In genomic region chr10:4624581-4624980, GRCm38 (mm10) we compare ENCODE assay signal across 21 mouse cellular contexts. TPM values are rescaled to one million over a fixed set of nuclear protein-coding genes. Genes with fewer than 3 reads are reported as not detected.
DNase-seq lines count a peak whose midpoint lies in the region; ATAC-seq and TF ChIP-seq lines count a peak whose summit lies in the region.
"Had no signal": no experiment of that assay in that cellular context is flagged by ENCODE, and none has a peak within 500 bp of the region (broad histone marks: within the 10 kb centered on the region; RNA-seq: fewer than 3 reads in every experiment).

No protein-coding gene starts in this region.

- no peak overlapping the region for H3K9ac ChIP-seq in kidney, embryonic 15.5 days
- H3K9ac ChIP-seq in kidney, embryonic 14.5 days (ENCODE audit: low read depth, low read length): no peak overlapping the region
- no peak overlapping the region for H3K9ac ChIP-seq in lung, postnatal 0 days (replicated peaks; ENCODE audit: low read depth)
- no peak overlapping the region for H3K9ac ChIP-seq in hindbrain, embryonic 16.5 days (ENCODE audit: low read depth, low read length)
- H3K9ac ChIP-seq: forebrain, embryonic 13.5 days; forebrain, postnatal 0 days; heart, embryonic 12.5 days had no signal

- no peaks in the 10 kb centered on the region for H3K27me3 ChIP-seq in kidney, embryonic 15.5 days
- H3K27me3 ChIP-seq in kidney, embryonic 14.5 days (ENCODE audit: control insufficient read depth, insufficient read depth, low read length): no peaks in the 10 kb centered on the region
- H3K27me3 ChIP-seq in lung, postnatal 0 days (replicated peaks; ENCODE audit: insufficient read depth, low read length): no peaks in the 10 kb centered on the region
- H3K27me3 ChIP-seq in hindbrain, embryonic 16.5 days (replicated peaks; ENCODE audit: control insufficient read depth, insufficient read depth, low read length): no peaks in the 10 kb centered on the region
- H3K27me3 ChIP-seq: forebrain, embryonic 13.5 days; heart, embryonic 12.5 days had no signal

- no peaks in the 10 kb centered on the region for H3K9me3 ChIP-seq in kidney, embryonic 15.5 days (replicated peaks)
- no peaks in the 10 kb centered on the region for H3K9me3 ChIP-seq in kidney, embryonic 14.5 days (ENCODE audit: control insufficient read depth, low read length)
- H3K9me3 ChIP-seq in lung, postnatal 0 days (ENCODE audit: low read length): no peaks in the 10 kb centered on the region
- no peaks in the 10 kb centered on the region for H3K9me3 ChIP-seq in hindbrain, embryonic 16.5 days (ENCODE audit: control insufficient read depth, low read length)
- H3K9me3 ChIP-seq: embryonic facial prominence, embryonic 10.5 days; forebrain, embryonic 13.5 days; G1E; heart, embryonic 12.5 days; hindbrain, embryonic 10.5 days had no signal

- ATAC-seq in kidney, embryonic 15.5 days (replicated peaks; ENCODE audit: low FRiP score): no peak
- ATAC-seq in kidney, embryonic 14.5 days (ENCODE audit: low FRiP score, low TSS enrichment): no peak
- ATAC-seq in lung, postnatal 0 days: peak; percentile 20; the same call in 1 of the 2 replicates
- ATAC-seq in hindbrain, embryonic 16.5 days: no peak
- ATAC-seq: CD4-positive, CD25-positive, alpha-beta regulatory T cell, adult 4 months; forebrain, embryonic 13.5 days; forebrain, postnatal 0 days had no signal

- H3K4me3 ChIP-seq in kidney, embryonic 15.5 days (replicated peaks): no peak overlapping the region
- no peak overlapping the region for H3K4me3 ChIP-seq in kidney, embryonic 14.5 days (ENCODE audit: low read length)
- H3K4me3 ChIP-seq in lung, postnatal 0 days (ENCODE audit: low read depth, low read length): no peak overlapping the region
- H3K4me3 ChIP-seq in hindbrain, embryonic 16.5 days (ENCODE audit: low read length): no peak overlapping the region
- H3K4me3 ChIP-seq: embryonic facial prominence, embryonic 10.5 days; forebrain, embryonic 13.5 days; gastrocnemius, adult 2 months; heart, embryonic 12.5 days; hindbrain, embryonic 10.5 days had no signal

- 79% methylated on average over 4 of the region's 4 CpGs for WGBS in kidney, embryonic 15.5 days
- WGBS in kidney, embryonic 14.5 days: 81% methylated on average over 4 of the region's 4 CpGs
- WGBS in lung, postnatal 0 days: 77% methylated on average over 4 of the region's 4 CpGs
- 99% methylated on average over 4 of the region's 4 CpGs for WGBS in hindbrain, embryonic 16.5 days

- peak; percentile 35 for DNase-seq in kidney, adult 11 months
- DNase-seq in kidney, adult 9 months: peak; percentile 66
- no peak for DNase-seq in lung, postnatal 0 days (ENCODE audit: low spot score)
- DNase-seq in lung, postnatal 25 days (ENCODE audit: low spot score): no peak
- DNase-seq: adrenal gland, adult 8-10 months; adrenal gland, postnatal 36 days; B cell, adult 2 months; cerebellum, adult 2 months; cerebellum, postnatal 10 days; forebrain, postnatal 0 days; gastrocnemius, adult 2 months; gastrocnemius, postnatal 25 days had no signal

- TF ChIP-seq CTCF in lung, postnatal 0 days (IDR thresholded peaks at IDR 0.05): no peak

- TF ChIP-seq EP300 in lung, postnatal 0 days (IDR thresholded peaks at IDR 0.05): 0 out of 2 replicates have a peak, but pooled peaks have one; percentile 28

- no peak overlapping the region for H3K27ac ChIP-seq in kidney, embryonic 15.5 days
- H3K27ac ChIP-seq in kidney, embryonic 14.5 days (ENCODE audit: low read depth, low read length): no peak overlapping the region
- H3K27ac ChIP-seq in lung, postnatal 0 days (ENCODE audit: low read length): no peak overlapping the region
- no peak overlapping the region for H3K27ac ChIP-seq in hindbrain, embryonic 16.5 days (ENCODE audit: low read depth, low read length)
- H3K27ac ChIP-seq: embryonic facial prominence, embryonic 10.5 days; forebrain, embryonic 13.5 days; gastrocnemius, adult 2 months; hindbrain, embryonic 10.5 days had no signal

- peaks cover 10% of the 10 kb centered on the region; the same call in 1 of the 2 replicates for H3K4me1 ChIP-seq in kidney, embryonic 15.5 days
- 0 out of 2 replicates have a peak, but pooled peaks cover 8% of the 10 kb centered on the region for H3K4me1 ChIP-seq in kidney, embryonic 14.5 days (ENCODE audit: control insufficient read depth, insufficient read depth, low read length)
- peaks cover 4% of the 10 kb centered on the region; the same call in 1 of the 2 replicates for H3K4me1 ChIP-seq in lung, postnatal 0 days (ENCODE audit: insufficient read depth, low read depth, low read length)
- no peaks in the 10 kb centered on the region for H3K4me1 ChIP-seq in hindbrain, embryonic 16.5 days (ENCODE audit: control insufficient read depth, insufficient read depth, low read depth, low read length)
- H3K4me1 ChIP-seq: embryonic facial prominence, embryonic 10.5 days; forebrain, embryonic 13.5 days; heart, embryonic 12.5 days; hindbrain, embryonic 10.5 days had no signal

- no peaks in the 10 kb centered on the region for H3K36me3 ChIP-seq in kidney, embryonic 15.5 days
- H3K36me3 ChIP-seq in kidney, embryonic 14.5 days (ENCODE audit: control insufficient read depth, insufficient read depth, low read length): no peaks in the 10 kb centered on the region
- no peaks in the 10 kb centered on the region for H3K36me3 ChIP-seq in lung, postnatal 0 days (ENCODE audit: insufficient read depth, low read length)
- no peaks in the 10 kb centered on the region for H3K36me3 ChIP-seq in hindbrain, embryonic 16.5 days (ENCODE audit: control insufficient read depth, insufficient read depth, low read length)
- H3K36me3 ChIP-seq: embryonic facial prominence, embryonic 10.5 days; G1E; heart, embryonic 12.5 days; hindbrain, embryonic 10.5 days had no signal

- no peak overlapping the region for H3K4me2 ChIP-seq in kidney, embryonic 15.5 days
- H3K4me2 ChIP-seq in kidney, embryonic 14.5 days (replicated peaks; ENCODE audit: low read depth, low read length): no peak overlapping the region
- no peak overlapping the region for H3K4me2 ChIP-seq in lung, postnatal 0 days (replicated peaks; ENCODE audit: low read depth, low read length)
- no peak overlapping the region for H3K4me2 ChIP-seq in hindbrain, embryonic 16.5 days (ENCODE audit: low read length)
- H3K4me2 ChIP-seq: forebrain, embryonic 13.5 days; heart, embryonic 12.5 days had no signal

RNA-seq across cellular contexts. Expression of gene Esr1, which starts 13.2 kb away (rescaled TPM):
- 1.9 and 2.2 TPM in 2 replicates for polyA plus RNA-seq in kidney, embryonic 15.5 days (2015; fragmentation: Nextera tagmentation; extraction: Ambion mirVana)
- 1.0 and 2.1 TPM in 2 replicates for polyA plus RNA-seq in kidney, embryonic 14.5 days (2014; fragmentation: Nextera tagmentation; extraction: Ambion mirVana)
- 0.24 and 0.26 TPM in 2 replicates for polyA plus RNA-seq in lung, postnatal 0 days (2015; fragmentation: Nextera tagmentation; extraction: Ambion mirVana)
- 0.27 and 0.63 TPM in 2 replicates for polyA plus RNA-seq in hindbrain, embryonic 16.5 days (2015; fragmentation: Nextera tagmentation; extraction: Ambion mirVana)
- polyA plus RNA-seq: forebrain, embryonic 13.5 days; G1E had no signal

Comparison
In these comparisons a context has a peak if more than half of its experiments do, and no peak if none do; other contexts are left out.
1. DNase-seq: peak in kidney, adult 11 months (single experiment) and kidney, adult 9 months (single experiment); none in lung, postnatal 0 days (single experiment) and lung, postnatal 25 days (single experiment).